Mouse (Mus musculus): ENCODE measurements around the gene Pcyox1. TPM values are rescaled to one million over a fixed set of nuclear protein-coding genes. Genes with fewer than 3 reads are reported as not detected.
"Not testable (repeated sequence)": the region's sequence is repeated elsewhere in the genome, so short reads cannot be mapped to it uniquely, and the experiment has no call there.

Pcyox1 gene
- total RNA-seq, 2 experiments from 2014 or later, result 50.7 to 65.0 TPM

GRCm38 (mm10) chr6:86397257-86397980 is 465 bp upstream of the Pcyox1 start:
- DNase-seq, result no peak

DNA sequence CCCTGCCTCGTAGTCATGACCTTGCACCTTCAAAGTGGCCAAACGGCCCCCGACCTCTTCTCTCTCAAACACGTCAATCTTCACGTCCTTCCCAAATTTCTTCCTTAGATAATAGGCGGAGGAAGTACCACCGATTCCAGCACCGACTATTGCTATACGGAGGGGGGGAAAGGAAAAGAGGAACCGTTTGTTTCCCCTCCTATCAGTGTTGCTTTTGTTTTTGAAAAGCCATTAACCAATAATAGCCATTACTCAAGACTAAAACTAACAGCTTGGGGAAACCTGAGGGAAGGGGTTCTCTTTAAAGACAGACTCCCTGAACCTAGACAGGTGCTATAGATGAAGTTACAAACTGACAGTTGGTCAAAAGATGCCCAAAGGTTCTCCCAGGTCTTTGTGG is 985 bp downstream of the Pcyox1 start:
- DNase-seq, result no peak

DNA sequence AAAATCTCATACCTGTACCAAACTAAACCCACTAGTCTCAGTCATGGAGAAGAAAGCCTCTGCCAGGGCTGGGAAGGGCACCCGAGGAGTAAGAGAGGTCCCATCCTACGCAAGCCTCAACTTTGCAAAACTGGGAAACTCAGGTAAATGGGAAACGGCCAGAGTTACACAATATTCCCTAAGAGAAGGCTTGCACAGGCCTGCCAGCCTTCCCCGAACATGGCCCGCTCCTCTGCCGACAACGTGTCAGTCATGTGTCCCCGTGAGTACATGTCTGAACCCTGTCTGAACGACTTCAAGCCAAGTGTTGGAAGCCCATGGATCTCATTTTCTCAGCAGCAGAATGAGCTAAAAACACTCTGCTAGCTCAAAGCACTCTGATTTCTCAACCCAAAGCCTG is 1.9 kb downstream of the Pcyox1 start:
- DNase-seq, result no peak

DNA sequence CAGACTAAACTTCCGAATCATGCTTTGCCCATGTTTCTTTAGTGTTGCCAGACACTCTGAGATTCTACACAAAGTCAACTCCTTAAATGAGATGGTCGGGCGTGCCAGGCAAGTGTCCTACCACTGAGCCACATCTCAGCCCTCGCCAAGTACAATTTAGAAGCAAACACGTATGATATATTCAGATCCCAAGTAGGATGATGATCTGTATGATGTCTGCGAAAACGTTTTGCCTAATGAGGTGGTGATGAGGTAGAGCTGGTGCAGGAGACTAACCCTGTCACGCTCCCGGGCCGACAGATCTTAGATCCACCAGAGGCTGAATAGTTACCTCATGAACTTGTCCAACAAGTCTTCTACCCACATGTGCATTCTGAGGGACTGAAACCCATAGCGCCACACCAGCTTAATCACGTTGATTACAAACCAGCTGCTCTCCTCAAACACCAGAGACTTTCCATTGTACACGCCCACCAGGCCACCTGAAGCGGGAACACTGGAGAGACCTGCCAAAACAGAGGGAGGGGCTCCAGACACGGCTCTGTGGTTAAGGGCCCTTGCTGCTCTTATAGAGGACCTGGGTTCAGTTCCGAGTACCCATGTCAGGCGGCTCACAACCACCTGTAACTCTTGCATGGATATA is 2.8 kb downstream of the Pcyox1 start:
- no peak for DNase-seq

DNA sequence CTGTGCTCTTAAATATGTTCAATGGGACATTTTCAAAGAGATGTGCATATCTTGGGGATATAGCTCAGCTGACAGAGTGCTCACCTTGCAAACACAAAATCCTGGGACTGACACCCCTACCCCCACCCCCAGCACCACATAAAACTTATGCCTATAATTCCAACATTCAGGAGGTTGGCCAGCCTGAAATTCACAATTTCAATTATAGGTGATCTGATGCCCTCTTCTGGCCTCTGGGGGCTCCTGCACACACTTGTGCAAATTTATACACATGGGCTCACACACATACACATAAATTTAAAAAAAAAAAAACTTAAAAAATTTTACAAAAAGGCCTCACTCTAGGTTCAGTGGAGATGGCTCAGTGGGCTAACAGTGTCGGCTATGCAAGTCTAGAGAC is 3.8 kb downstream of the Pcyox1 start:
- no peak for DNase-seq

DNA sequence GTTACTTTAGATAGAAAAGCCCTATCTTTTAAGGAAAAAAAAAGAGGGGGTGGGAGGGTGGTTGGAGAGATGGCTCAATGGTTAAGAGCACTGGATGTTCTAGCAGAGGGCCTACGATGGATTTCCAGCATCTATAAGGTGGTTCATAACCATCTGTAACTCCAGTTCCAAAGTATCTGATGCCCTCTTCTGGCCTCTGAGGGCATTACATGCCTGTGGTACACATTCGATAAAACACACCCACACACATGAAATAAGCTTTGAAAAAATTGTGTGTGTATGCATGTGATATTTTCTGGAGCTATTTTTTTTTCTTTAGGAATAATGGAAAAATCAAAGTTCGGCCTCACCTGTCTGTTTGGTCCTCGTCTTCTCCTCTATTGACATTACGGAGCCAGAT is 5.6 kb downstream of the Pcyox1 start:
- DNase-seq, result no peak

DNA sequence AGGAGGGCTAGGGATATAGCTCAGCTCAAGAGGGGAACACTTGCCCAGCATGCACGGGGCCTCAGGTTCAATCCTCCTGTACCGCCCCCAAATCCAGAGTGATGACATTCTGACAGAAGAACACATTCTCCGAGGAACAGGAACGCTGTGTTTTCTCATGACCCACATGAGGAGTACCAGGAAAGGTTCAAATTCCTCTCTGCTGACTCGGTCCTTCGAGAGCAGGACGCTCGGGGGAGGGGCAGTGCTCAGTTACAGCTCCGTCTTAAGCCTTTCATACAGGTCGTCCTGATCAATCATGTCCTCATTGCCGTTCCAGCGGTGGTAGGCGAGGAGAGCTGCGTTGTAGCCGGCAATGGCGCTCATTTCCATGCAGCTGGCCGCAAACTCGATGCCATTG is 8.5 kb downstream of the Pcyox1 start:
- DNase-seq, result no peak

DNA sequence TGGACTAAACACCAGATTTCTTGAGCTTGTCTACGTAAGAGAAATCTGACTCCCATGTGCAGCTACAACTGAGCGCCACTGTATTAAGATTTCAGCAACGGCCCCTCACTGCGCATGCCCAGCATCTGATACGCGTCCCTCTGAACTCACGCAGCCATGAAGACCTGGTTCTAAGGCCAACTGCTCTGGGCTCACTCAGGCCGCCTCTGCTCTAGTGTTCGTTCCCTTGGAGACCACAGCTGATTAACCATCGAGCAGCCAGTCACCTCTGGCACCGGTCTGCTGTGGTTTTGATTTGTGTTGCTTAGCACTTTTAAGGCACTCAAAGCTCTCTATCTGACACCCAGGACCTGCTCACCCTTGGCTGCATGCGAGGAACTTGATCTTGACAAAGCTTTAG is 9.6 kb downstream of the Pcyox1 start:
- no peak for DNase-seq

- no peak for DNase-seq
These were observed 11.4 kb downstream of the Pcyox1 start for GRCm38 (mm10) chr6:86385362-86386104.

DNA sequence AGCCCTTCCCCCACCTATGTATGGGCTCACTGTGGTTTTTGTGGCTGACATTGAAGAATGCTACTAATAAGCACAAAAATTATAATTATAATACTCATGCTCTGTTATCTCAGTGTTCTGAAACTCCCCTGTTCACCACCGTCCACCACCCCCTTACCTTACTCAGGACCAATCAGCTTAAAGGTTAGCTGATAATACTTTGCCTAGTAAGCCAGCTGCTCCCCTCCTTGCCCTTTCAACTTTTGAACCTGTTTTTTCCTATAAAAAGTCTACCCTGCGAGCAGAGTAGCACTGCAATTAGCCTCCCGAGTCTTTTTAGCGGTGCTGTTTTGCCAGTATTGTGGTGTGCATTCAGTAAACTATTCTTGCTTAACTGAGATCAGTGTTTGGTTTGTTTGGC is 12.3 kb downstream of the Pcyox1 start:
- DNase-seq, result no peak

GRCm38 (mm10) chr6:86383370-86383769 is 13.6 kb downstream of the Pcyox1 start:
- no peak for DNase-seq

DNA sequence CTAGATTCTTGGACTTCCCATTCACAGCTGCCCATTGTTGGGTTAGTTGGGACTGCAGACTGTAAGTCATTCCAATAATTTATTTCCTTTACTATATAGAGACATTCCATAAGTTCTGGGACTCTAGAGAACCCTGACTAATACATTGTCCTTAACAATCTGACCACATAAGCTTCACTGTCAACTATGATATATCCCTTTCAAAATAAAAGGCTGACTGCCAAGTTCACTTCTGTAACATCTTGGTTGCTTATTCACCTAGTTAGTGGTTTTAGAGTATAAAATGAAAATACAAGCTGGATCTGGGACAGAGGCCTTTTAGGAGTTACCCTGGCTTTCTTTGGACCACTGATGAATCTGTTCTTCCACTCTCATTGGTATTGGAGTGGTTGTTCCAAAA is 14.4 kb downstream of the Pcyox1 start:
- DNase-seq, result no peak

DNA sequence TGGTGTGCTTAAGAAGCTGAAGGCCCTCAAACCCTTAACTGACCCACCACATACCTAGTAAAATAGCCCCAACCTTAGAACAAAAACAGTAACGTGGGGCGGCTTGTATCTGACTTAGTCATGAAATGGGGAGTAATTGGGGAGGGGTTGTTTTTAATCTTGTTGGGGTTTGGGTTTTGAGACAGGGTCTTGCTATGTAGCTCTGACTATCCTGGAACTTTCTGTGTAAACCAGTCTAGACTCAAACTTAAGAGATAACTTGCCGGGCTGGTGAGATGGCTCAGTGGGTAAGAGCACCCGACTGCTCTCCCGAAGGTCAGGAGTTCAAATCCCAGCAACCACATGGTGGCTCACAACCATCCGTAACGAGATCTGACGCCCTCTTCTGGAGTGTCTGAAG is 16.8 kb downstream of the Pcyox1 start:
- DNase-seq, result not testable (repeated sequence)

GRCm38 (mm10) chr6:86378341-86378740 is 18.6 kb downstream of the Pcyox1 start:
- no peak for DNase-seq

DNA sequence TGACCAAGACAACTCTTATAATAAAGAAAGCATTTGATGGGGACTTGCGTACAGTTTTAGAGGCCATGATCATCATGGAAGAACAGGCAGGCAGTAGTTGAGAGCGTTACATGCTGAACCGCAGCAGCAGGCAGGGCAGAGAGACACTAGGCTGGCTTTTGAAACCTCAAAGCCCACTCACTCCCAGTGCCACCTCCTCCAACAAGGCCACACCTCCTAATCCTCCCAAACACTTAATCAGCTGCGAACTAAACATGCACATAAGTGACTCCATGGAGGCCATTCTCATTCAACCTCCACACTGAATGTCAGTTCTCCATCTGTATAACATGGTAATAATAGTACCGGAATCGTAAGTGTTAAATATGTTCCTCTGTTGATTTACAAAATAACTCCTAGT is 23.4 kb downstream of the Pcyox1 start:
- no peak for DNase-seq

- DNase-seq, result no peak
These were observed 24.9 kb downstream of the Pcyox1 start for GRCm38 (mm10) chr6:86371950-86372516.

DNA sequence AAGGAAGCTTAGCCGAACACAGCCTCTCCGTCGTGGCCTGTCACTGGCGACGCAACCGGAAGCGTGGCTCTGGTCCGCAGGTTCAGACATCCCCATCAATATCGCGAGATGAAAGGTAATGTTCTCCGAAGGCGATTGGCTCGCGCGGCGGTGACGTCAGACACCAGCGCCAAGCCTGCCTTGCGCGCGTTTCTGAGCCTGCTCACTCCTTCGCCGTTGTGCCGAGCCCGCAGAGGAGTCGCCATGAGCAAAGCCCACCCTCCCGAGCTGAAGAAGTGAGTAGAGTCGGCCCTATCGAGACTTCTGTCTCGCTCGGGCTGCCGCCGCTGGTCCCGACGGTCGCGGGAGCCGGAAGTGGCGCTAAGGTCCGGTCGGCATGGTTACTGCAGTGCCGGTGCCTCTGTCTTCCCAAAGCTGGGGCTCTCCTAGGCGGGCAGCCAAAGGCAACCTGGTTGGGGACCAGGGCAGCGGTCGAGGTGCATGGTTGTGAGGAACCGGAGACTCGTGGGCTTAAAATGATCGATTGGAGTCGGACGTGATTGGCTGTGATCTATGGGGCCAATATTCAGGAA is 25.5 kb downstream of the Pcyox1 start:
- peak; percentile 93 for DNase-seq

DNA sequence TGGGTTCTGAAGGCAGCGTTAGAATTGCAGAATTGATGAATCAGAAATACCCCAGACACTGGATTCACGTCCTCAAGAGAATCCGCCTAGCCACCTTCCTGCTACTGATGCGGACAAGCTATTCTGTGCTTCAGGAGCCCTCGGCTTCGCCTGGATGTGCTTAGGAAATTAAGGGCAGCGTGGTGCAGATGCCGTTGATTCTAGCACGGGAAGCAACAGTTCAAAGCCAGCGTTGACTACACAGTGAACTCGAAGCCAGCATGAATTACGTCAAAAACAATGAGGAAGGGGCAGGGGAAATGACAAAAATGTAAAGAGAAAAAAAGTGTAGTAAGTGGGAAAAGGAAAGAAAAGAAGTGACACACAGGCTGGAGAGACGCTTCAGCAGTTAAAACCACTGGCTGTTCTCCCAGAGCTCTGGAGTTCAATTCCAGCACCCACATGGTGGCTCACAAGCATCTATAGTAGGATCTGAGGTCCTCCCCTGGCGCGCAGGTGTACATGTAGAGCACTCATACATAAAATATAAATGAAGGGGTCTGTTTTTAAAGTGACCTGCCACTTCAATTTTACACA is 26.1 kb downstream of the Pcyox1 start, which contains the start of gene Snrpg:
TSS of gene Snrpg (plus strand) at position 541 of the 576 bp plus-strand sequence.
- no peak for DNase-seq

DNA sequence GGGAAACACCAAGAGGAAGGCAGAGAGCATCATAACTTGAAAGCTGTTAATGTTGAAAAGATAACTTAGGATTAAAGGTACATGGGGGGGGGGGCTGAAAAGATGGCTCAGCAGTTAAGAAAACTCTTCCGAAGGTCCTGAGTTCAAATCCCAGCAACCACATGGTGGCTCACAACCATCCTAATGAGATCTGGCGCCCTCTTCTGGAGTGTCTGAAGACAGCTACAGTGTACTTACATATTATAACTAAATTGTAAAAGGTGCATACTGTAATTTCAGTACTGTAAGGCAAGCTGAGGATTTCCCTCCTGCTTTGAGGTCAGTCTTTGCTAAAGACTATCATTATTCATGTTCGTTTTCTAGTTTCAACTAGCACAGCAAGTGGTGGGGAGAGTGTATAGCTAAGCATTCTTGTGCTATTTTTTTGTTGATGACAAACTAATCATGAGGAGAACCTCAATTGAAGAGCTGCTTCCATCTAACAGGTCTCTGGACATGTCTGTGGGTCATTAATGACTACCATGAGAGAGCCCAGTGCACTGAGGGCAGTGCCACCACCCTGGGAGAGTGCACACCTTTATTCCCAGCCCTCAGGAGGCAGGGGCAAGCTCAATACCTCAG is 26.8 kb downstream of the Pcyox1 start:
- no peak for DNase-seq

GRCm38 (mm10) chr6:86368479-86368878 is 28.5 kb downstream of the Pcyox1 start:
- no peak for DNase-seq

DNA sequence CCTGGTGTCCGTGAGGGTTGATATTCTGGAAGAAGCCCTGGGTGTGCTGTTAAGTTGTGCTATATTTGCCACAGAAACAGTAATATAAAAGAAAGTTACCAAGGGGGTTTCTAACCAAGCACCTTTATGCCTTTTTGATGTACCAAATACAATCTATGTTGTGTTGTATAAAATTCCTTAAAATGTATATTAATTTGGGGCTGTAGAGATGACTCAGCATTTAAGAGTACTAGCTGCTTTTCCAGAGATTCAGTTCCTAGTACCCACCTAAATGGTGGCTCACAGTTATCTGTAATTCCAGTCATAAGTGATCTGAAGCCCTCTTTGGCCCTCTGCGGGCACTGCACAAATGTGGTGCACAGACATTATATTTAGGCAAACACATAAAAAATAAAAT is 30.1 kb downstream of the Pcyox1 start:
- DNase-seq, result no peak

Data from gastrocnemius, postnatal 25 days (tissue).